Mouse (Mus musculus) heart, postnatal 0 days (tissue): Measurements from ENCODE around the gene S100a5.

ENCODE experiments used
- CTCF ChIP-seq: IDR thresholded peaks from 2 replicates; pipeline ENCODE4 v1.5.1; 2016; ENCODE audit warnings: antibody characterized with exemption, control low read depth, low read depth
- EP300 ChIP-seq: IDR thresholded peaks from 2 replicates; pipeline ENCODE4 v1.6.1; 2016; ENCODE audit warnings: antibody characterized with exemption, low read depth

- TF ChIP-seq CTCF (no peak), EP300 (no peak)
Measured at GRCm38 (mm10) chr3:90605049-90605448, 3.3 kb upstream of the S100a5 start.
